Comparison of ENCODE assay signal across 11 mouse cellular contexts in the genomic region with DNA sequence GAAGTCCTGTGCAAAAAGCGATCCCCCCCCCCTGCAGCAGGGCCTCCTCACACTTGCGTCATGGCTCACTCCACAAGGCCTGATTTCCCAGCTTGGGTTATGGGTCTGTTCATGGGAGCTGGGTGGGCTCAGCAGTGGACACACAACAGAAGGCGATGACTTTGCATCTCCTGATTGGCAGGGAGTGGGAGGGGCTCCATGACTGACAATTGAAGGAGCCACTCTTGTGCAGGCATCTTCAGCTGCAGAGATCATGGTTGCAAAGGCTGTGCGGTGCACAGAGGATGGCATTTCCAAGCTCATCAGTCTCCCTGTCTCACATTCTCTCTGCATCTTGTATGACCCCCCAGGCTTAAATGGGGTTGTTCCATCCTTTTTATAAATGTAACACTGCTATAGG.
DNase-seq lines count a peak whose midpoint lies in the region.
"Had no signal": no experiment of that assay in that cellular context is flagged by ENCODE, and none has a peak within 500 bp of the region (broad histone marks: within the 10 kb centered on the region; RNA-seq: fewer than 3 reads in every experiment).

No protein-coding gene starts in this region.

- H3K27me3 ChIP-seq in embryonic facial prominence, embryonic 10.5 days (replicated peaks; ENCODE audit: low read depth, poor library complexity, severe bottlenecking), result no peaks in the 10 kb centered on the region
- H3K27me3 ChIP-seq: hindbrain, embryonic 15.5 days had no signal

- no peak overlapping the region for H3K4me3 ChIP-seq in embryonic facial prominence, embryonic 10.5 days
- H3K4me3 ChIP-seq: hindbrain, embryonic 15.5 days had no signal

- DNase-seq in kidney, adult 11 months, result peak; percentile 34
- DNase-seq in kidney, adult 9 months, result no peak
- peak; percentile 27 for DNase-seq in embryonic facial prominence, embryonic 10.5 days (ENCODE audit: low spot score)
- DNase-seq in kidney, postnatal 10 days, result peak; percentile 59
- DNase-seq in mesoderm, embryonic 11.5 days (ENCODE audit: low read depth, low spot score), result peak; percentile 6
- no peak for DNase-seq in spleen, postnatal 10 days (ENCODE audit: low spot score in 2 of 2)
- DNase-seq in urinary bladder, postnatal 25 days (ENCODE audit: low spot score), result no peak
- no peak for DNase-seq in heart, postnatal 4 days
- DNase-seq: lung, embryonic 14.5 days; thymus, postnatal 25 days had no signal

- H3K9me3 ChIP-seq in embryonic facial prominence, embryonic 10.5 days, result no peaks in the 10 kb centered on the region
- H3K9me3 ChIP-seq: hindbrain, embryonic 15.5 days had no signal

- H3K4me1 ChIP-seq in embryonic facial prominence, embryonic 10.5 days, result peaks cover 6% of the 10 kb centered on the region; the same call in 1 of the 2 replicates
- H3K4me1 ChIP-seq: hindbrain, embryonic 15.5 days had no signal

- no peak overlapping the region for H3K27ac ChIP-seq in embryonic facial prominence, embryonic 10.5 days (replicated peaks)
- H3K27ac ChIP-seq: hindbrain, embryonic 15.5 days had no signal

- whole genome bisulfite sequencing in embryonic facial prominence, embryonic 10.5 days, result 84% methylated on average over 4 of the region's 4 CpGs

- no peaks in the 10 kb centered on the region for H3K36me3 ChIP-seq in embryonic facial prominence, embryonic 10.5 days (replicated peaks)
- H3K36me3 ChIP-seq: hindbrain, embryonic 15.5 days had no signal

Comparison
In these comparisons a context has a peak if more than half of its experiments do, and no peak if none do; other contexts are left out.
1. DNase-seq: peak in kidney, adult 11 months (single experiment), embryonic facial prominence, embryonic 10.5 days (single experiment), kidney, postnatal 10 days (single experiment) and mesoderm, embryonic 11.5 days (single experiment); none in kidney, adult 9 months (single experiment), spleen, postnatal 10 days (0 of 2), urinary bladder, postnatal 25 days (single experiment) and heart, postnatal 4 days (single experiment).